Mouse (Mus musculus) E14TG2a.4 (cell line): Measurements from ENCODE around the gene Uso1.
A peak's percentile ranks its signal among the peaks of the same experiment; 100 is the strongest.
"Not testable (repeated sequence)": the region's sequence is repeated elsewhere in the genome, so short reads cannot be mapped to it uniquely, and the experiment has no call there.

Source experiments
- H3K27me3 ChIP-seq: 2 replicates; pipeline ENCODE4 v1.6.1; 2014; ENCODE audit warnings: low read length, control low read depth; ENCODE audit not compliant: insufficient read depth
- H3K36me3 ChIP-seq: 2 replicates; pipeline ENCODE4 v1.6.1; 2014; ENCODE audit warnings: low read length, control low read depth; ENCODE audit not compliant: insufficient read depth
- H3K4me1 ChIP-seq: replicated peaks from 2 replicates; pipeline ENCODE4 v1.6.1; 2014; ENCODE audit warnings: low read depth, low read length, control low read depth
- H3K4me3 ChIP-seq: replicated peaks from 2 replicates; pipeline ENCODE4 v1.5.1; 2014; ENCODE audit warnings: mild to moderate bottlenecking, low read length
- H3K9me3 ChIP-seq: 2 replicates; pipeline ENCODE4 v1.6.1; 2014; ENCODE audit warnings: low read length, control low read depth
- CTCF ChIP-seq: conservative IDR thresholded peaks from 2 replicates; pipeline ENCODE4 v1.5.1; 2014; ENCODE audit warnings: low read length
- NANOG ChIP-seq: IDR thresholded peaks from 2 replicates; pipeline ENCODE4 v1.6.1; 2014; ENCODE audit warnings: borderline replicate concordance, low read length, mixed read lengths
- POU5F1 ChIP-seq: IDR thresholded peaks from 2 replicates; pipeline ENCODE4 v1.6.1; 2014; ENCODE audit warnings: low read length, borderline replicate concordance

The Uso1 gene

DNA sequence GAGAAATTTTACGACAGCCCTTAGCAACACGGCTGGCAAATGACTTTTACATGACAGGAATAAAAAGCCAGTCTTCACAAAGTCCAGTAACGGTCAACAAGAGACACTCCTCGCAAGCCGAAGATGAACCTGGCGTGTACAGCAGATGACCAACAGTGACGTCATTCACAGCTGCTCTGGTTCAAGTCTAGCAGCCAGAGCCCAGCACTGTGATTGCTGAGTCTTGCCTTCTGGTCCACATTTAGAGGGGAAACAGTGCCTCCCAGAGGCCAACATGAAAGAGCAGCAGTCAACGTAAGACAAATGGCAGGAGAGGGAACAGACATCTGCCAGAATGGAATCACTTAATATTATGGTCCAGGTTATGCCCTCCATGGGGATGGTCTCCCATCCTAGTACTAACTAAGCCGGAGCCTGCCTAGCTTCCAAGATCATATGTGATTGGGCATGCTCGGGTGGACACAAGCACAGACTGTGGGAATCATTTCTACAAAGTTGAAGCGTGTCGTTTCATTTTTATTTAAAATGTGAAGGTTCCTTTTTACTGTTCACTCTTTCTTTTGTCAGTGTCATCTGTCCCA lies 19.8 kb upstream of the Uso1 start:
- Histone ChIP-seq H3K9me3 (no peaks in the 10 kb centered on the region), H3K27me3 (no peaks in the 10 kb centered on the region), H3K36me3 (no peaks in the 10 kb centered on the region), H3K4me3 (no peak overlapping the region), H3K4me1 (peaks cover 43% of the 10 kb centered on the region)
- TF ChIP-seq POU5F1 (no peak), CTCF (peak; percentile 82)

DNA sequence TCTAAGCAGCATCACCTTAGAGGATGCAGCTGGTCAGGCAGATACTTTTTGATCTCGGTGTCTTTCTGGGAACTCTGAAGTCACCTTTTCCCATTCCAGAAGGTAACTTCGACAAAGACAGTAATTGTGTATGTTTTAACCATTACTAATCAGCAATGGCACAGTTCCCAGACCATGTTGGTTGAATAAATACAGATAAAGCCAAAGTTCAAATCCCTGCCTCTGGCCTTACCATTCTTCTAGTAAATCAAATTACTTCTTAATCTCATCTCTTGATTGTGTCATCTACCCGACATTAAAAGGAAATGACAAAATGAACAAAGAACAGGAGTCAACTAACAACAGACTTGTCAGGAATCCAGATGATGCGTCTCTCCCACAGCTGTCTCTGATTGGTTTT lies 16.1 kb upstream of the Uso1 start:
- Histone ChIP-seq H3K4me3 (no peak overlapping the region), H3K9me3 (no peaks in the 10 kb centered on the region), H3K36me3 (no peaks in the 10 kb centered on the region), H3K4me1 (peaks cover 22% of the 10 kb centered on the region), H3K27me3 (no peaks in the 10 kb centered on the region)
- no peak for TF ChIP-seq POU5F1

DNA sequence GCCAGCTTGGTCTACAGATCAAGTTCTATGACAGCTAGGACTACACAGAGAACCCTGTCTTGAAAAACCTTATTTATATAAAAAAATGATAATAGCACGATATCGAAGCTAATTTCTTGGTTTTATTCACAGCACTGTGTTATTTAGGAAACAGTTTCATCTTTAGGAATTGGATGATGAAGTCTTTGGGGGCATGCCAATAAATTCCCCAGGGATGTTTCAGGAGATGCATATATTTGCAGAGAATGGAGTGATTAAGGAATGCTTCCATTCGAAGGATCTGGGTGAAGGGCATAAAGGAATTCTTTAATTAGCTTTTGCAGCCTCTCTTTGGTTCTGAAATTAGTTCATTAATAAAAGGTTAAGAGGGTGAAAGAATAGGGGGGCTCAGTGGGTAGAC lies 12.3 kb upstream of the Uso1 start:
- no peaks in the 10 kb centered on the region for H3K36me3 ChIP-seq
- no peaks in the 10 kb centered on the region for H3K27me3 ChIP-seq
- H3K9me3 ChIP-seq = no peaks in the 10 kb centered on the region
- H3K4me1 ChIP-seq = peaks cover 42% of the 10 kb centered on the region
- TF ChIP-seq NANOG (no peak), CTCF (no peak), POU5F1 (no peak)
- H3K4me3 ChIP-seq = no peak overlapping the region

DNA sequence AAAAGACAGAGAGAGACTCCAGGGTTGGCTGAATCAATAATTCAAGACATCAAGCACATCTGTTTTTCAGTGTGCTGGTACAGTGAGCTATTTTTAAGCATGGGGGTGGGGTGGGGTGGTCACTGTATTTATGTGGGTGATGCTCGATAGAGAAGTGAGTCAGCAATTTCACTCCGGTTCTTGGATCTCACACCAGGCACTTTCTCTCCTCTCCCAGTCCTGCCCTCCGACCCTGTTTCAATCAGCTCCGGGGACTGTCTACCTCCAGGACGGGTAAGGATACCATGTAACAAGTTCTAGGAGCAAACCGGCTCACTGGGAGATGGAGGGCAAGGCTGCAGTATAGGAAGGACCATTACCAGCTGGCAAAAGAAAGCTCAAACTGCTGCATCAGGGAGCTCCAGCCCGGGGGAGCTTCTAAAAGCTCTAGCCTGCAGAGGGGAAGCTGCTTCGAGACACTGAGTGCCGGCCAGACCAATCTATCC lies 10.6 kb upstream of the Uso1 start:
- no peaks in the 10 kb centered on the region for H3K36me3 ChIP-seq
- peak overlapping the region; percentile 73 for H3K4me3 ChIP-seq
- TF ChIP-seq CTCF = no peak
- peaks cover 42% of the 10 kb centered on the region for H3K4me1 ChIP-seq
- no peaks in the 10 kb centered on the region for H3K9me3 ChIP-seq
- no peaks in the 10 kb centered on the region for H3K27me3 ChIP-seq

DNA sequence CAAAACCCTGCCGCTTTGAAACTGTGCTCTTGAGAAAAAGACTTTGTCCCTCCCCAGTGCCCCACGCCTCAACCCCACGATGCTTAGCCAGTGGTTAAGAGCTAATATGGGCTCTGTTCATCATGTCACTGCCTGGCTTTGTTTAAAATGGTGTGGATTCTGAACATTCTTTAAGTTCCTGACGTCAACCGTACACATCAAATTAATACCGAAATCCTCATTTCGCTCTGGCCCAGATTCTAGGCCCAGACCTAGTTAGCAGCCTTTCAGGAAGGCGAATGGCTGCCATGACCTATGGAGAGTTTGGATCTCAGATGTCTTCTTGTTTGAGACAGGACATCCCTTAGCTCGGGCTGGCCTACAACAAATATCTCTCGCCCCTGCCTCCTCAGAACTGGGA lies 10.0 kb upstream of the Uso1 start:
- Histone ChIP-seq H3K9me3 (no peaks in the 10 kb centered on the region), H3K4me3 (peak overlapping the region; percentile 73), H3K4me1 (peaks cover 46% of the 10 kb centered on the region), H3K36me3 (no peaks in the 10 kb centered on the region), H3K27me3 (no peaks in the 10 kb centered on the region)
- no peak for TF ChIP-seq POU5F1
- TF ChIP-seq NANOG = no peak
- TF ChIP-seq CTCF = no peak

DNA sequence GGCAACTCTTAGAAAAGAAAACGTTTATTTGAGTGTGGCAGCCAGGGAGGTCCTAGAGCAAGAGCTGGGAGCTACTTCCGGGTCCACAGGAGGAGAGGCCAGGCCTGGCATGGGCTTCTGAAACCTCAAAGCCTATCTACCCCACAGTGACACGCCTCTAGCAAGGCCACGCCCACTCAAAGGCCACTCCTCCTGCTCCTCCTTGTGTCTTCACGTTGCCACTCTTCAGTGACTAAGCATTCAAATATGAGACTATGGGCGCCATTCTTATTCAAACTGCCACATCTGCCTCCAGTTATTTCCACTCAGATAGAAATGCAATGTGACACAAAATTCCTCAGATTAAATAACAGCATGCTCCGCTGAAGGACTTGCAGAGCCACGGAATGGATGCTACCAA lies 9.2 kb upstream of the Uso1 start:
- H3K9me3 ChIP-seq = no peaks in the 10 kb centered on the region
- TF ChIP-seq POU5F1 = peak; percentile 69; the same call in 1 of the 2 replicates
- no peak for TF ChIP-seq CTCF
- H3K4me3 ChIP-seq = peak overlapping the region; percentile 73

DNA sequence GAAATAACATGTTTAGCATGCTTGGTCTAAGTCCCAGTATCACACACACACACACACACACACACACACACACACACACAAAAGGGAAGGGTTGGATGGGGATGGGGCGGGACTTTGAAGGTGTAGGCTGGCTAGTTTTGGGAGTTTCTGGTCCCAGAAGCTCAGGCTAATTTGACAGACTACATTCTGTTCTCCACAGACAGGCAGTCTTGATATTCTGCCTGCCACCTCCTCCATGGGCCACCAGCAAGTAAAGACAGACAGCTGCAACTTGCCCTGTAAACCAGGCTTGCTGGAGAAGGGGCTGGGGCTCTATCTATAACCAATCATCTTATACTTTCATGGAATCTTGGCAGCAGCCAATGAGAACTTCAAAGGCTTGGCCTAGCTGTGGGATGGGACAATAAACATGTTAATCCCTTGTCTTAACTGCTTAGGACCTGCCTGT lies 8.4 kb upstream of the Uso1 start:
- TF ChIP-seq NANOG (no peak), POU5F1 (no peak), CTCF (no peak)
- Histone ChIP-seq H3K4me1 (peaks cover 55% of the 10 kb centered on the region), H3K27me3 (no peaks in the 10 kb centered on the region), H3K4me3 (no peak overlapping the region), H3K36me3 (no peaks in the 10 kb centered on the region), H3K9me3 (no peaks in the 10 kb centered on the region)

More for the DNA sequence above, 9.2 kb upstream of the Uso1 start:
- H3K36me3 ChIP-seq = no peaks in the 10 kb centered on the region
- peaks cover 54% of the 10 kb centered on the region for H3K4me1 ChIP-seq
- no peaks in the 10 kb centered on the region for H3K27me3 ChIP-seq

DNA sequence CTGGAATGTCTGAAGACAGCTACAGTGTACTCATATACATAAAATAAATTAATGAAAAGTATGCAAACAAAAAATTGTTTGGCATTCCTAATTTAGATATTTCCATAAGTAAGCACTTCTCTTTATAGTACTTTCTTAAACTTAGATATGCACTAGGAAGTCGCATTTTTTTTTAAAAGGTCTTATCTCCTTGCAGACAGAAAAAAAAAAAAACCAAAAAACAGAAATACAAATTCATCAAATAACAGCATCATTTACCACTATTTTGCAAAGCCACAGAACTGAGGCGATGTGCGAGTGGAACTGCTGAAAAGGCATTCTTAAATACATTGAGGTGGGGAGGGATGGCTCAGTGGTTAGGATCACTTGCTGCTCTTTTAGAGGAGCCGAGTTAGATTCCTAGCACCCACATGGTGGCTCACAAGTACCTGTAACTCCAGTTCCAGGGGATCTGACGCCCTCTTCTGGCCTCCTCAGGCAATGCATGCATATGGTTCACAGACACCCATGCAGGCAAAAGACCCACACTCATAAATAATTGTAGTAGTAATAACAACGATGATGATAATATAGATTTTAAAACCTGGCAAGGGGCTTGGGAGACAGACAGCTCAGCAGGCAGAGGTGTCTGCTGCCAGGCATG lies 7.6 kb upstream of the Uso1 start:
- no peaks in the 10 kb centered on the region for H3K27me3 ChIP-seq
- no peak overlapping the region for H3K4me3 ChIP-seq
- TF ChIP-seq CTCF (peak; percentile 41), POU5F1 (no peak)
- H3K36me3 ChIP-seq = no peaks in the 10 kb centered on the region
- H3K4me1 ChIP-seq = peaks cover 57% of the 10 kb centered on the region
- no peaks in the 10 kb centered on the region for H3K9me3 ChIP-seq

DNA sequence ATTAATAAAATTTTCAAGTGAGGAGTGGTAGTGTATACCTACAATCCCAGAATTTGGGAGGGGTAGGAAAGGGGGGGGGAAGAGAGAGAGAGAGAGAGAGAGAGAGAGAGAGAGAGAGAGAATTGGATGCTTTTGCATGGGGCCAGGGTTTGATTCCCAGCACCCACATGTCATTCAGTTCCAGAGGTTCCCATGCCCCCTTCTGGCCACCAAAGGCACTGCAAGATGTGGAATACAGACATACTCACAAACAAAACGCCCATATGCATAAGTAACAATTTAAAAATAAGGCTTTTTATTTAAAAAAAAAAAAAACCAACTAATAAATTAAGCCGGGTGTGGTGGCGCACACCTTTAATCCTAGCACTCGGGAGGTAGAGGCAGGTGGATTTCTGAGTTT lies 5.6 kb upstream of the Uso1 start:
- Histone ChIP-seq H3K27me3 (peaks cover 13% of the 10 kb centered on the region), H3K4me1 (peaks cover 55% of the 10 kb centered on the region), H3K9me3 (no peaks in the 10 kb centered on the region), H3K36me3 (no peaks in the 10 kb centered on the region), H3K4me3 (no peak overlapping the region)
- TF ChIP-seq CTCF = peak; percentile 38; the same call in 1 of the 2 replicates
- no peak for TF ChIP-seq NANOG

DNA sequence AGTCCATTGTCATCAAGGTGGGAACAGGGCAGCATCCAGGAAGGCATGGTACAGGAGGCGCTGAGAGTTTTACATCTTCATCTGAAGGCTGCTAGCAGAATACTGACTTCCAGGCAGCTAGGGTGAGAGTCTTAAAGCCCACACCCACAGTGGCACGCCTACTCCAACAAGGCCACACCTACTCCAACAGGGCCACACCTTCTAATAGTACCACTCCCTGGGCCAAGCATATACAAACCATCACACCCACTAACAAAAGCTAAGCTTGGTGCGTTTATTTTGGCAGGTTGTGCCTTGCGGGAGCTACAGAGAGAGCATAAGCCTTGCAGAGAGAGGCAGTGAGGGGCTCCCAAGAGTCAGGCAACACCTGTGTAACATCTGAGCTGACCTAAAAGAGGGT lies 4.7 kb upstream of the Uso1 start:
- peaks cover 15% of the 10 kb centered on the region for H3K27me3 ChIP-seq
- peaks cover 50% of the 10 kb centered on the region for H3K4me1 ChIP-seq
- not testable (repeated sequence) for H3K36me3 ChIP-seq, H3K4me3 ChIP-seq, H3K9me3 ChIP-seq
